Mouse (Mus musculus): ENCODE results near the gene Clcnkb.
A peak's percentile ranks its signal among the peaks of the same experiment; 100 is the strongest.

- TF ChIP-seq CTCF (IDR thresholded peaks at IDR 0.05; ENCODE audit: low read depth) (peak; percentile 84), EP300 (IDR thresholded peaks at IDR 0.05; ENCODE audit: low read depth) (no peak)
Measured at GRCm38 (mm10) chr4:141387093-141387784, 28.6 kb downstream of the Clcnkb start.

Measured in heart, postnatal 0 days (tissue).